Mouse (Mus musculus) CD8-positive naive resting alpha-beta T cell, adult 2 months (primary cell): ENCODE measurements around the gene Foxe3.
A peak's percentile ranks its signal among the peaks of the same experiment; 100 is the strongest.
"Not testable (repeated sequence)": the region's sequence is repeated elsewhere in the genome, so short reads cannot be mapped to it uniquely, and the experiment has no call there.

Experiments
- DNase-seq, 2 experiments: peaks; one replicate each; pipeline ENCODE4 v3.0.0; 2022; ENCODE audit warnings: low read depth in 2 of 2, low spot score in 2 of 2

The Foxe3 gene

DNA sequence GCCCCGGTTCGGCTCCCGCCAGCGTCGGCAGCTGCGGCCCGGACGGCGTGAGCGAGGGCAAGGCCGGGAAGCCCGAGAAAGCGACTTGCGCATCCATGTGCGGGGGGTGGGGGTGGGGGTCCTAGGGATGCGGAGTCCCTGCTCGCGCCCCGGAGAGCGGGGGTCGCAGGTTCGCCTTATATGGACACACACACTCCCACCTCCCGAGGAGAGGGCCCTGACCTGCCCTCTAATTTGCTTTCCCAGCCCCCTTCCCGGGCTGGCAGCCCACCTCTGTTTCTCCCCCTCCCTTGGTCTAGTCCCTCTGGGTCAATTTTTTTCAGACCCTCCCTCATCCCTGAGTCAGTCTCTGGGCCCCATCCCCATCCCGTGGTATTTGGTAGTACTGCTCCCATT lies at the start of gene Foxe3:
Gene Foxe3 (minus strand): TSS at position 97 of the 396 bp plus-strand sequence.
- DNase-seq = no peak

DNA sequence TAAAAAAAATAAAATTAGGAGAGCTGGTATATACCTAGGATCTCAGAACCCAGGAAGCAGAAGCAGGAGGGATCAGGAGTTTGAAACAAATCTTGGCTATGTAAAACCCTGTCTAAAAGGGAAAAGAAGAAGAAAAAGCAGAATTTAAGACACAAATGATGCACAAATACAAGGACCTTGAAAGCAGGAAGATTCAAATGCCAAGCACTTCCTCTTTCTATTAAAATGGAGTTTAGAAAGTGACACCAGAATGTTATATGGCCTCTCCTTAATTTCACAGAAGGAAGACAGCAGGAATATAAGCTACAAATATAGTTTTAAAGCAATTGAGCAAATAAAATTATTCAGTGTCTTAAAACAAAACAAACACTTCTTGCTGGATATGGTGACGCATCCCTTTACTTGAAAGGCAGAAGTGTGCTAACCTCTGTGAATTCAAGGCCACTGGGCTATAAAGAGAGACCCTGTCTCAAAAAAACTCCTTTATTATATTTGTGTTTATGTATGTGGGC lies 47.5 kb upstream of the Foxe3 start:
- DNase-seq = no peak

DNA sequence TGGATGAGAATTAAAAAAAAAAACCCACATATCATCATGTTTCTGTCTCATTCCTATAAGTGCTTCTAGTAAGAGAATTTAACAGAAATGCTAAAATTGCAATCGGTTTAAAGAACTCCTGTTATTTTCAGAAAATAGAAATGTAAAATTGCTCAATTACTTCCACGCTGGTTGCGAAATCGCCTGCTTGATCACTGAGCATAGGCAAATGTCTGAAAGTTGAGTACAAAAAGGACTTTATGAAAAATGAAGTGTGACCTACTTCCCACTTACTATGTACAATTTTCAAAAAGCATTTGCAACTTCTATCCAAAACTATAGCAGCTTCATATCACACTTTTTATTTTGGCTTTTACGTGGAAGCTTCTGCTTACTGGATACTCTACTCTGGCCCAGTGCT lies 44.9 kb upstream of the Foxe3 start:
- DNase-seq = no peak

DNA sequence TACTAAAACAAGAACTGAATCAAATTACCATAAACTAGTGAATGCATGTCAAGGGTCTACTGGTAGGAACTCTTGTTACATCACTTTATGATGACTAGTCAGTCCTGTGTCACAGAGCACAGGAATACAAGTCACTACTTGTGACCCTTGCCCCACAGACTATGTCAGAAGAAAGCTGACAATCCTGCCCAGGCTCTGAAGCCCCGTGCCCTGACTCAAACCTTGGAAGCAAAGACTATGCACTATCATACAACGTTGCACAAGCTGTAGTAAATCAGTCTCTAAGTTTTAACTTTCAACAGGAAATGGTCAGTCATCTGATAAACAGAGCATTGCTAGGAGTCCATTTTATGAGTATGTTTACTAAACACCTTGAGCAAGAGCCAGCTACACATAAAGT lies 35.1 kb upstream of the Foxe3 start:
- DNase-seq = not testable (repeated sequence)

DNA sequence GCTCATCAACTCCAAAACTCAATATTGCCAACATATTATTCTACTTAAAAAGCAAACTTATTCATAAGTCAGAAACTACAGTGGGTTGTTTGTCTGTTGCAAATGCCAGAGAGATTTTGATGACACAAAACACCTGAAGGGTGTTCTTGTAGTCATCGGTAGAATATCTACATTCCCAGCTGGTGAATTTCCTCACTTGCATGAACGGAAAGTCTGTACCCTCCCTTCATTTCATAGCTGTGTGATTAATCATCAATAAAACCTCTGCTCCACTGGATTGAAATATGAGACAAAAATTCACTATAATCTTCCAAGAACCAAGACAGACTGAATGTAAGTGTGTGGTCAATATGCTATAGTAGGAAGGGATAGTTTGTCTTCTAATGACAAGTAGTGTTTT lies 33.7 kb upstream of the Foxe3 start:
- DNase-seq = no peak

DNA sequence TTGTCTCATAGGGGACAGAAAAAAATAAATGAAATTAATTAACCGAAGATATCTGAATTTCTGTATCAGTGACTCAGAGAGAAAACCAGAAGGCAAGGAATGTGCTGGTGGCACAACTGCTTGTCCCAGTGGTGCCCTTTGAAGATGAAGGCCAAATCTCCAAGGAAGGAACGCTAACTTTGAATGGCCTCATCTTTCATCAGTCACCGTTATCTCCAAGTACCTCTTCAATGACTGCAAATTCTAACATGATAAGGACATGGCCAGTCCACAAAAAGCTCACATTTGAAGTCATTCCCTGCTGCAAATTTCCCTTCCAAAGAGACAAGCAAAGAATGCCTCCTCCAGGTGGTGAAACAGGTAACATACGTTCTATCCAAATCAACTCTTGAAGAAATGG lies 33.0 kb upstream of the Foxe3 start:
- DNase-seq = no peak

DNA sequence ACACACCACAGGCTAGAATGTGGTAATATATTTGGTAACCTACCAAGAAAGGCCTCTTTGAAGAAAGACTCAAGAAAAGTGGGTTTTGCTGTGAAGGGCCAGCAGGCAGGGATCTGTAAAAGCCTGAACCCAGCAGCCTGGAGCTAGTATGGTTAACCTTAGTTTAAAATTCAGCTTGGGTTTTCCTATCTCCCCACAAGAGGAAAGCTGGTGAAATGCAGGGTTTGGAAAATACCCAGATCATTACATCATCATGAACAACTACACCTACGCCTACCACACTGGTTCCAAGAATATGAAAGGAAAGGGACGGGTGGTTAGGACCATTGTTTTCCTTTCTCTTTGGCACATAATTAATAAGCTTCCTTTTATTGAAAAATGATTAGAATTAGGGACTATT lies 32.4 kb upstream of the Foxe3 start:
- no peak for DNase-seq

DNA sequence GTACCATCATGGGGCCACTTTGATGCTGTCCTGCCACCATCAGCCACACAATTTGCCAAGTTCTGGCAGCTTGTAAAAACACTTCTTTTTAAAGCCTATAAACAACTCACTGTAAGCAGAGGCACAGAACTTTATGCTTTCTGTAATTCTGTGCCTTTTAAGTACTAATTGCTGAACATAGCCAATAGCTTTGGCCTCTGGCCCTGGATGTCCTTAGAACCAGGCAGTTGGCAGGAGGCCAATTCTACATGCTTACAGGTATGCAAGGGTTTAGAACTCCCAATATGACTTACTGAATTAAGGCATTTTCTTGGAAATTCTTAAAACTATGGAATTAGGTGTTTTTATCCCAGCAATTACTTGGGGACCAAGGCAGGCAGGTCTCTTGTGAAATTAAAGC lies 31.6 kb upstream of the Foxe3 start:
- no peak for DNase-seq

DNA sequence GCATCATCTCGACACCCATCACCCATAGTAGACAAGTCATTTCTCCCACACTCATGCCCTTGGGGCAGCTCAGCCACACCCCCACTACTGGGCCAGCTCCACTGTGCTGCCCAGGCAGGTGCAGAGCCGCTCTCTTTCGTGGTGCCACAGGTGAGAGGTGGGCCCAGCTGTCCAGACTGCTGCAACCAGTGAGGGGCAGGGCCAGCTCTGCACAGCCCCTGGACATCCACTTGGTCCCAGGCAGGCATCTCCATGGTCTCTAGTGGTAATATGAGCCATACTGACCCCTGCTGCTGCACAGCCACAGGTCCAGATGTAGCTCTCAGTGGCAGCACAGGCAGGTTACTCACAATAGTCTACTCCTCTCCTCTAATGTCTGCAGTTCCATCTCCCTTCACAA lies 27.4 kb upstream of the Foxe3 start:
- no peak for DNase-seq

DNA sequence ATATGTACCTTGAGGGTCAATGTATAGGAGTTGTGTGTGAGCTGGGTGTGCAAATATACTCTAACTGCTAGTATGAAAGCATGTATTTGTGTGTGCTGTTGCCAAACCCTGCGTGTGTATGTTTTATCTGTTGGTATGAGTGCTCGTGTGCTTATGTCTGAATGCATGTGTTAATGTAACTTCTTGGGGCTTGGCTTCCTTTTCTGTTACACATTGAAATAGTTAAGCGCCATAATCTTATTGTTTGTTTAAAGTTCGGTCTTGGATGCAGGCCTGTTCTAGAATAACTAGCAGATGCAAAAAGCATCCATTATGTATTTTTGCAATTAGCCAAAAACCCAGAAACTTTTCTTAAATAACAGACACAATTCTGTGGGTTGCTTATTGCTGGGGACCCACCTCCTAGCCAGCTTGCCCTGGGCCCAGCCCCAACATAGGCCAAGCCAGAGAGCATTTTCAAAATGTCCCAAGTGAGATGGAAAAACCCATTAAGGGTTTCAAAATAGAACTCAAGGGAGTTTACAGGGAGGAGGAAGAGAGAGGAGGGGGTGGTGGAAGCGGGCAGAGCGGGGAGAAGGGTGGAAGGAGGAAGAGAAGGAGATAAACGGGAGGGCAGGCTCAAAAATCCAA lies 22.2 kb upstream of the Foxe3 start:
- no peak for DNase-seq

DNA sequence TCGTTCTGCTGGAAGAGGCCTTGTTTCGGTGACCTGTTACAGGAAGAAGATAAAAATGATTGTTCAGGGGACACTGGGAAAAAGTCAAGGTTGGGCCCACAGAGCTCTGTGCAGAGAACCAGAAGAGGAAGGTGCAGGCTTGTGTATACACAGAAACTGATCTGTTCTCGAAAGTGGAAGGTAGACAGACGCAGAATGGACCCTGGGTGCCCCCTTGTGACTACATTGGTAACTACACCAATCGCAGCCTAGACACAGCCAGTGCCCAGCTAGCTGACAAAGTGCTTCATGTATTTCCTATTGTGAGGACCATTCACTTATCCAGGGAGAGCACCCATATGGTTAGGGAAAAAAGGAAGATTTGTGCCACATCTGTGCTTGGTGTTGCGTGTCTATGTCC lies 21.6 kb upstream of the Foxe3 start:
- peak; percentile 14 to 56 for DNase-seq

DNA sequence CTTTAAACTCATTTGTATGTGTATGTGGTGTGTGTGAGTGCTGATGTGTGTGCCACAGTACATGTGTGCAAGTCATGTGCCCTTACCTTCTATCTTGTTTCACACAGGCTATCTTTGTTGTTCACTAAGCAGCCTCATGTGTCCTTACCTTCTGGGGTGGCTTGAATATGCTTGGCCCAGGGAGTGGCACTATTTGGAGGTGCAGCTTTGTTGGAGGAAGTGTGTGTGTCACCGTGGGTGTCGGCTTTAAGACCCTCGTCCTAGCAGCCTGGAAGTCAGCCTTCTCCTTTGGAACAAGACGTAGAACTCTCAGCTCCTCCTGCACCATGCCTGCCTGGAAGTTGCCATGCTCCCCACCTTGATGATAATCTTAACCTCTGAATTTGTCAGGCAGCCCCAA lies 20.6 kb upstream of the Foxe3 start:
- no peak for DNase-seq

DNA sequence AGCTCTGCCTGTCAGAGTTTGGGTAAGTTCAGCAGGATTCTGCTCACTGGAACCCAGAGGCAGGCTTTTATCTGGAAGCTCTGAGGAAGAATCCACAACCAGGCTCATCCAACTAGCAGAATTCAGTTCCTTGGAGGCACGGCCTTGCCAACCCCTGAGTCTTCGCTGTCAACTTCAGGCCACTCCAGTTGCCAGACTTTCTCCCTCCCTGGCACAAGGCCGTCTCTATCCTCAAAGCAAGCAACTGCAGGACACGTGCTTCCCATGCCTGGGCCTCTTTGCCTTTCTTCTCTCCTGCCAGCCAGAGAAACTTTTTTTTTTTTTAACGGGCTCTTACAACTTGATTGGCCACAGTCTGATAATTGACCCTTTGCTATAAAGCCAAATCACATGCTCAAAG lies 19.2 kb upstream of the Foxe3 start:
- no peak for DNase-seq

DNA sequence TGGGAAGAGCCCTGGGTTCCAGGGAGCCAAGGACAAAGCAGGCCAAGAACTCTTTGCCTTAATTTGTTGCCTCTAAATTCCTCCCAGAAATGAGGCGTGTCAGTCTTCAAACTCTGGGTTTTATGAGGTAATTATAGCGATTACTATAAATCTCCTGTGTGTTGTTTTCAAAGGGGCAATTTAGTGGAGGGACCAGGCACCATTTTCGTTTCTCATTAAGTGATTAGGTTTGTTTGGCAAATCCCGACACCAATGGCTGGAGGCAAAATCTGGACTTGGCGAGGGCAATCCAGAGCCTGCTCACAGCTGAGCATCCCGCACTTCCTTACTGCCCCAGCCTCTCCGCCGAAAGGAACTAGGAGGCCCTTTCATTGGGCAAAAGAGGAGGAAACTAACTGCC lies 16.8 kb upstream of the Foxe3 start:
- DNase-seq = no peak

DNA sequence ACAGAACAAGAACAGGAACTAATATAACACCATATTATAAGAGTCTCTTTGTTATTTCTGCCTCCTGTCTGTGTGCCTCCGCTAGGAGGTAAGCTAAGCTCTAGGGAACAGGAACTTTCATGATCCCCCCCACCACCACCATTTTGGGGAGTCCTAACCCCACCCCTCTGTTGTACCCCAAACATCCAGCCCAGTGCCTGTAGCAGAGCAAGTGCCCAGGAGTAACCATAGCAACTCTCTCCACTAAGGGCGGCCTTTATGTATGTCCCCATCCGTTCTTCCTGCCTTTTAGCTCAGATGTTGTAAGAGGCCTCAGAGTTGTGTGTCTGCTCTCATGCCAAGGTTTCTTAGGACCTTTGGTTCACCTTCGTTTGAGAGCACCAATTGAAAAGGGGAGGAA lies 16.3 kb upstream of the Foxe3 start:
- no peak for DNase-seq

DNA sequence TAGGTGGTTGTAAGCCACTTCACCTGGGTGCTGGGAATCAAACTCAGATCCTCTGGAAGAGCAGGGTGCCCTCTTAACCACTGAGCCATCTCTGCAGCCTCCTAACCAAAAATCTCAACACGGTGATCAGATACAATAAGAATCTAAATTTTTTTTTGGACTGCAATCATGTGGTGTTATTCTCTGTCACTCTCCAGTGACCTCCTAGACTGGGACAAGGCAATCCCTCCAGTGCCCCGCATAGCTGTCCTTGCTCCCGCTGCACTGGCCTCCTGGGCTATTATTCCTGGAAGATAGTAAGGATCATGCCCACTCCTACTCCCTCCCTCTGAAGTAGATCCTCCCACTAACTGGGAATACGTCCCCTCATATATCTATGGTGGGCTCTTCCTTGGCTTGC lies 15.5 kb upstream of the Foxe3 start:
- DNase-seq = no peak

DNA sequence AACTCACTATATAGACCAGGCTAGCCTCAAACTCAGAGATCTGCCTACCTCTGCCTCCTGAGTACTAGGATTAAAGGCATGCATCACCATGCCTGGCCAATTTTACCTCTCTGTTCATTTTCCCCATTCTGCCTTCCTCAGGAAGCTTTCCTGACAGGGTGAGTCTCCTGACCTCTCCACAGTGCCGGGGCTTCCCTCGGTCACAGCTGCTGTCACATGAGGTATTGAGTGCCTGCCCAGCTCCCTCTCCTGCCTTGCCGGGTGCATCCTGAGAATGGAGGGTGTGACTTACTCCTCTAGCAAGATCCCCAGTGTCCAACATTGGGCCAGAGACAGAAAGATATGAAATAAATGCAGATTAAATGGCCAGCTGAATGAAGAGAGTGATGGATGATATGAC lies 12.4 kb upstream of the Foxe3 start:
- no peak for DNase-seq

DNA sequence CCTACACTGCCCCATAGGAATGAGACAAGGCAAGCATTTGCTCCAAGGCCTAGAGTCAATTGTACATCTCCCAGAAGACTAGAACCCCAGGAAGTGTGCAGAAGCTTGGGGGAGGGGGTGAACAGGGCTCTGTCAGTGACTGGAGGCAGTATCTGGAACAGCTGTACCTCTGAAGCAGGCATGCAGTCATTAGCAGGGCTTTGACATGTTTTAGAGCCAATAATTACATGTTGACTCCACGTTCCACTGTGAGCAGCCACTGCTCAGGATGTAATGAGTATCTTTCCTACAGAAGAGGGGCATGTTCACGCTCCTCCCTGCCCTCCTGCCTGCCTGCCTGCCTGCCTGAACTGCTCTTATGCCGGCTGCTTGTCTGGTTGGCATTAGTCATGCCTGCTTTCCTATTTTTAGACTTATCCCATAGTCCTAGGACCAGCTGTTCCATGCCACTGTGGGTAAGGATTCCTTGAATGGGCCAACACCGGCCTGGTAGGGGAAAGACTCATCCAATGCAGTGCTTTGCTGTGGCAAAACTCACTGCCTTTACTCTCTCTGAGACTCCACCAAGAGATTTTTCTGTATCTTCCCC lies 11.7 kb upstream of the Foxe3 start:
- no peak for DNase-seq

DNA sequence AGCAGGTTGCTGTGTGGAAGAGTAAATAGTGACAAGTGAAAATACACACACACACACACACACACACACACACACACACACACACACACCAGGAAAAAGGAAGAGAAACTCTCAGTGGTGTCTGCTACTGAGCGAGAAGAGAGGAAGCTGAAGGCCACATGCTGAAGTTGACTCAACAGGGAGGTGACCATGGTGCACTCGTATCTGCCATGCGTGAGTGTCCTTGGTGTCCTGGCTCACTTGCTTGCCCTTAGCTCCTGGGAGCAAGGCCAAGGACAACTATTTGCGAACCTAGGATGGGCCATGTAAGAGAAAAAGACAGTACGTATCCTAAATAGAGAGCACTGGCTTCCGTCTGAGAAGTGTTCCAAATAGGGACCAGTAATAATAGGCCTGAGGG lies 8.4 kb upstream of the Foxe3 start:
- DNase-seq = no peak

DNA sequence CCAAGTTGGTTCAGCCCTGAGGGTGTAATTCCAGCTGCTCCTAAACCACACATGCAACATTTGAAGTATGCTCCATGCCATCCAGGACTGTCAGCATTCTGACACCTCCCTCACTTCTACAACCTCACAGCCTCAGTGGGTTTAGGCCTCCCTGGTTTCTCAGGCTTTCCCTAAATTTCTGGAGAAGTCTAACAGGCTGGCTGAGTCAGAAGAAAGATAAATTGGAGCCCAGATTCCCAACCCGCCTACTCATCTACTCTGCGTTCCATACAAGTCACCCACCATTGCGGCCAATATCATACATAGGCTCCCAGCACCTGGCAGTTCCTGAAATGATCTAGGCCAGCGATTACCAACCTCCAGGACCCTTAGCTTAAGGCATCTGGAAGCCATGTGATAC lies 6.9 kb upstream of the Foxe3 start:
- DNase-seq = no peak

DNA sequence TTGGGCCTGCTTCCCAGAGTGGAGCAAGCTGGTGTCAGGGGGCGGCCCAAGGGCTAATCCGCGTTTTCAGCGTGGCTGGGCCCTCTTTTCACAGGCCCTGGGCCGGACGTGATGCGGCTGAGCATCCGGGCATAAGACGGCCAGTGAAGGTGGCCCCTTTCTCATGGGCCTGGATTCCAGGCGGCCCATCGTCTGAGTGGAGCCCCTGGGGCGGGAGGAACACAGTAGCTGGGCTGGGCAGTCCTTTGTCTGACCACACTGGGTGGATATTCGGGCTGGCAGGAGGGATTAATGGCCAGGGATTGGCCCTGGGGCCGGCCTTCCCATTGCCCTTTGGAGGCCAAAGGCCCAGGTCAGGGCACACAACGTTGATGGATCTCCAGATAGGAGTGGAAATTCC lies 3.3 kb upstream of the Foxe3 start:
- DNase-seq = no peak

DNA sequence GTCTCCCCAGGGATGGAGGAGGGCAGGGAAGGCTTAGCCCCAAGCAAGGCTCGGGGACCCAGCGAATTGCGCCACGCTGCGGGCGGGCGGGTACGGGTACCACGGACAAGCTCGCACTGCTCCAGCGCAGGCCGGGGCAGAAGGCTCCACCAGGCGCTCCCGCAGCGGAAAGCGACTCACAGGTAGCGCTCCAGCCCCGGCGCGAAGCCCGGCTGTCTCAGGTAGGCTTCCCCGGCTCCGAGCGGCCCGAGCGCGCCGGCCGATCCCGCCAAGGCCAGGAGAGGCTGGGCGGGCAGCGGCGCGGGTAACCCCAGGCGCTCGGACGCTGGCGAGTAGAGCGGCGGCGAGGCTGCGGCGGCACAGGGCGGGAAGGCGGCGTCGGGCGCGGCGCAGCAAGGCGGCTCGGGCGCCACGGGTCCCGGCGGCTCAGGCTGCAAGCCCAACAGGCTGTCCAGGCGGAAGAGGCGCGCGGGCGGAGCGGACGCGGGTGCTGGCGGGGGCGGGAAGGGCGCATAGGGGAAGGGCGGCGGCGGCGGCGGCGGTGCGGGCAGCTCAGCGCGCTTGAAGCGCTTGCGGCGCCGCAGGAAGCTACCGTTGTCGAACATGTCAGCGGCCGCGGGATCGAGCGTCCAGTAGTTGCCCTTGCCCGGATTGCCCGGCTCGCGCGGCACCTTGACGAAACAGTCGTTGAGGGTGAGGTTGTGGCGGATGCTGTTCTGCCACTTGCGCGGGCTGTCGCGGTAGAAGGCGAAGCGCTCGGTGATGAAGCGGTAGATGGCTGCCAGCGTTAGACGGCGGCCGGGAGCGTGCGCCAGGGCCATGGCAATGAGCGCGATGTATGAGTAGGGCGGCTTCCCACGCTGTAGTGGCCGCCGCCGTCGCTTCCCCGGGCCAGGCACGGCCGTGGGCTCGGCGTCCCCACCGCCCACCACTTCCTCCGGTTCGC lies 569 bp downstream of the Foxe3 start:
- DNase-seq = no peak
